Mouse (Mus musculus) hindbrain, postnatal 0 days (tissue): ENCODE data around the gene Cttn. TPM values are rescaled to one million over a fixed set of nuclear protein-coding genes. Genes with fewer than 3 reads are reported as not detected.
A peak's percentile ranks its signal among the peaks of the same experiment; 100 is the strongest.

Experiments used
- ATAC-seq: fragments of 200-750 bp; cut with Nextera tagmentation; 2 replicates; pipeline ENCODE4 v1.8.0; 2017; ENCODE audit warnings: mild to moderate bottlenecking, moderate TSS enrichment, moderate library complexity
- DNase-seq: peaks from one replicate; pipeline ENCODE4 v3.0.0-alpha.2; 2015; ENCODE audit warnings: low spot score
- H3K27ac ChIP-seq: fragments of 300-500 bp; sonication (generic); 2 replicates; pipeline ENCODE4 v1.5.1; 2014; ENCODE audit warnings: mild to moderate bottlenecking
- H3K27me3 ChIP-seq: fragments of 300-500 bp; sonication (generic); 2 replicates; pipeline ENCODE4 v1.6.1; 2014; ENCODE audit warnings: low read length, mixed read lengths; ENCODE audit not compliant: insufficient read depth
- H3K36me3 ChIP-seq: fragments of 300-500 bp; sonication (generic); 2 replicates; pipeline ENCODE4 v1.6.1; 2014; ENCODE audit warnings: low read length, mixed read lengths; ENCODE audit not compliant: insufficient read depth
- H3K4me1 ChIP-seq: fragments of 300-500 bp; sonication (generic); 2 replicates; pipeline ENCODE4 v1.6.1; 2014; ENCODE audit warnings: antibody characterized with exemption, low read length, mixed read lengths; ENCODE audit not compliant: insufficient read depth
- H3K4me2 ChIP-seq: fragments of 300-500 bp; sonication (generic); 2 replicates; pipeline ENCODE4 v1.6.1; 2014; ENCODE audit warnings: low read depth, mild to moderate bottlenecking, low read length, moderate library complexity, mixed read lengths
- H3K4me3 ChIP-seq: fragments of 300-500 bp; sonication (generic); 2 replicates; pipeline ENCODE4 v1.5.1; 2014; ENCODE audit warnings: low read length
- H3K9ac ChIP-seq: fragments of 300-500 bp; sonication (generic); replicated peaks from 2 replicates; pipeline ENCODE4 v1.6.1; 2014; ENCODE audit warnings: mild to moderate bottlenecking, low read length, moderate library complexity, mixed read lengths
- H3K9me3 ChIP-seq: fragments of 300-500 bp; sonication (generic); 2 replicates; pipeline ENCODE4 v1.6.1; 2016; ENCODE audit warnings: low read length, mixed read lengths
- CTCF ChIP-seq: IDR thresholded peaks from 2 replicates; pipeline ENCODE4 v1.5.1; 2016; ENCODE audit warnings: antibody characterized with exemption, control low read depth, low read depth
- WGBS: fragments of 180-500 bp; shearing (Covaris S2); extraction: QIAGEN DNeasy Blood & Tissue Kit; methylation state at CpG from one replicate; pipeline ENCODE4 v1.1.7; 2014; 5-methylcytosine and 5-hydroxymethylcytosine counted together
- polyA plus RNA-seq: library from polyadenylated mRNA; unstranded; fragments of >200 nt; fragmentation: Nextera tagmentation; extraction: Ambion mirVana; gene quantifications from 2 replicates; pipeline ENCODE4 v1.2.1, GENCODE M21; 2015
- total RNA-seq: library from RNA; depleted of rRNA; stranded (reverse); fragments of >200 nt; gene quantifications from 2 replicates; pipeline ENCODE4 v1.2.3, GENCODE M21; 2014

Cttn gene
- total and polyA plus RNA-seq, 2 experiments from 2014 or later, result 120 to 157 TPM

DNA sequence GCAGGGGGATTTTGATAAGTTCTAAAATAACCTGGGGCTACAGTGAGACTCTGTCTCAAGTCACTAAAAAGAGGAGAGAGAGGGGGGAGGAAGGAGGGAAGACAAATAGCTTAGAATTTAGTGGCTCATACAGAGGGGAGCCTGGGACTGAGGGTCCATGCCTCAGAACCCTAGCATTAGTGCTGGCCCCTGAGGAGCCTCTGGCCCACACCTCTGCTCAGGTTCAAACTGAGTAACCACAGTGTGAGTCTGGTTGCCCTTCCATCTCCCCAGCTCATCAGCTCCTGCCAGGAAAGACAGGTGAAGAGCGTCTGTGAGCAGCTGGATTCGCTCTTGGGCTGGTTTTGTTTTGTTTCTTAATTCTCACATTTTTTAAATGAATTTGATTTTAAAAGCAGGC, 53.6 kb downstream of the Cttn start:
- H3K4me1 ChIP-seq, result peaks cover 24% of the 10 kb centered on the region
- peak overlapping the region; percentile 67 for H3K27ac ChIP-seq
- WGBS, result 27% methylated on average over 2 of the region's 2 CpGs
- DNase-seq, result no peak
- H3K9ac ChIP-seq, result no peak overlapping the region; the same call in 1 of the 2 replicates
- H3K9me3 ChIP-seq, result no peaks in the 10 kb centered on the region
- H3K4me3 ChIP-seq, result no peak overlapping the region
- H3K27me3 ChIP-seq, result no peaks in the 10 kb centered on the region
- 0 out of 2 replicates have a peak, but pooled peaks have one; percentile 28 for ATAC-seq
- TF ChIP-seq CTCF, result no peak
- H3K36me3 ChIP-seq, result no peaks in the 10 kb centered on the region
- peak overlapping the region; percentile 38 for H3K4me2 ChIP-seq

DNA sequence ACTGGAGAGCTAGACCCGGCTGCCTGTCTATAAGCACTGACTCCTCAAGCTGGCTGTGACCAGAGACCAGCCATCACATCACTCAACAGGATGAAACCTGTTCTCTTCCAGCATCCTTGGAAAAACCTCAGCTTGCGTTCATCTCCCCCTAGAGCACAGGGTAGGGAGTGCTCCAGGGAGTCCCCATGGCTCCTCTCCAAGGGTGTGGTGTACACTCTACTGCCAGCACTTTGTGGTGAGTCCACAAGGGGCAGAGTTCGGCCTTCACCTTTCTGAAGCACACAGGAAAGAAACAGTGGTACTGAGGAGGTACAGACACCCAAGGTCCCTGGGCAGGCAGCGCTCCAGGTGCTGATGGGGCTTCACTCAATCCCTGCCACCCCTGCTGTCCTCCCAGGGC, 55.0 kb downstream of the Cttn start:
- Histone ChIP-seq H3K36me3 (no peaks in the 10 kb centered on the region; the same call in 1 of the 2 replicates), H3K4me2 (no peak overlapping the region), H3K4me1 (peaks cover 24% of the 10 kb centered on the region), H3K4me3 (no peak overlapping the region), H3K27me3 (no peaks in the 10 kb centered on the region), H3K9ac (no peak overlapping the region), H3K9me3 (no peaks in the 10 kb centered on the region), H3K27ac (no peak overlapping the region)
- peak; percentile 54 for TF ChIP-seq CTCF
- WGBS, result 89% methylated on average over 4 of the region's 4 CpGs
- DNase-seq (peak; percentile 40), ATAC-seq (0 out of 2 replicates have a peak, but pooled peaks have one; percentile 15)

GRCm38 (mm10) chr7:144414632-144415031, 56.2 kb downstream of the Cttn start:
- H3K36me3 ChIP-seq, result no peaks in the 10 kb centered on the region; the same call in 1 of the 2 replicates
- ATAC-seq (no peak), DNase-seq (no peak)
- H3K4me1 ChIP-seq, result peaks cover 24% of the 10 kb centered on the region
- WGBS, result 76% methylated on average over 5 of the region's 5 CpGs
- H3K9me3 ChIP-seq, result no peaks in the 10 kb centered on the region
- H3K4me3 ChIP-seq, result no peak overlapping the region
- no peaks in the 10 kb centered on the region for H3K27me3 ChIP-seq
- no peak overlapping the region for H3K9ac ChIP-seq
- TF ChIP-seq CTCF, result peak; percentile 42
- no peak overlapping the region for H3K4me2 ChIP-seq
- H3K27ac ChIP-seq, result no peak overlapping the region

GRCm38 (mm10) chr7:144411967-144412906, 58.6 kb downstream of the Cttn start:
- no peak for TF ChIP-seq CTCF
- Histone ChIP-seq H3K4me1 (peaks cover 7% of the 10 kb centered on the region; the same call in 1 of the 2 replicates), H3K27me3 (no peaks in the 10 kb centered on the region), H3K36me3 (no peaks in the 10 kb centered on the region; the same call in 1 of the 2 replicates), H3K4me3 (no peak overlapping the region), H3K9ac (no peak overlapping the region), H3K4me2 (no peak overlapping the region), H3K9me3 (no peaks in the 10 kb centered on the region), H3K27ac (peak overlapping the region; percentile 45; the same call in 1 of the 2 replicates)
- WGBS, result 36% methylated on average over 22 of the region's 22 CpGs
- no peak for ATAC-seq
- DNase-seq, result peak; percentile 73

DNA sequence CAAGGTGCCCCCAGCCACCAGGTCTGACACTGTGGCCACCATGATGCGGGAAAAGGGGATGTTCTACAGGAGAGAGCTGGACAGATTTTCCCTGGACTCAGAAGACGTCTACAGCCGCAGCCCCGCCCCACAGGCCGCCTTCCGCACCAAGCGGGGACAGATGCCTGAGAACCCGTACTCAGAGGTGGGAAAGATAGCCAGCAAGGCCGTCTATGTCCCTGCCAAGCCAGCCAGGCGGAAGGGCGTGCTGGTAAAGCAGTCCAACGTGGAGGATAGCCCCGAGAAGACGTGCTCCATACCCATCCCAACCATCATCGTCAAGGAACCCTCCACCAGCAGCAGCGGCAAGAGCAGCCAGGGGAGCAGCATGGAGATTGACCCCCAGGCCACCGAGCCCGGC, 61.1 kb downstream of the Cttn start:
- Histone ChIP-seq H3K4me1 (no peaks in the 10 kb centered on the region), H3K36me3 (no peaks in the 10 kb centered on the region; the same call in 1 of the 2 replicates), H3K9ac (no peak overlapping the region), H3K4me2 (no peak overlapping the region), H3K27me3 (no peaks in the 10 kb centered on the region), H3K27ac (no peak overlapping the region), H3K9me3 (no peaks in the 10 kb centered on the region), H3K4me3 (no peak overlapping the region)
- TF ChIP-seq CTCF, result no peak
- ATAC-seq, result no peak
- no peak for DNase-seq
- 74% methylated on average over 18 of the region's 18 CpGs for WGBS

- Histone ChIP-seq H3K27me3 (no peaks in the 10 kb centered on the region), H3K36me3 (no peaks in the 10 kb centered on the region; the same call in 1 of the 2 replicates), H3K4me3 (no peak overlapping the region), H3K4me2 (no peak overlapping the region), H3K9ac (no peak overlapping the region), H3K27ac (no peak overlapping the region), H3K9me3 (no peaks in the 10 kb centered on the region), H3K4me1 (no peaks in the 10 kb centered on the region)
- no peak for TF ChIP-seq CTCF
- ATAC-seq (peak; percentile 57), DNase-seq (peak; percentile 57)
- WGBS, result 47% methylated on average over 2 of the region's 2 CpGs
Observed at GRCm38 (mm10) chr7:144408464-144409000, 62.3 kb downstream of the Cttn start.

DNA sequence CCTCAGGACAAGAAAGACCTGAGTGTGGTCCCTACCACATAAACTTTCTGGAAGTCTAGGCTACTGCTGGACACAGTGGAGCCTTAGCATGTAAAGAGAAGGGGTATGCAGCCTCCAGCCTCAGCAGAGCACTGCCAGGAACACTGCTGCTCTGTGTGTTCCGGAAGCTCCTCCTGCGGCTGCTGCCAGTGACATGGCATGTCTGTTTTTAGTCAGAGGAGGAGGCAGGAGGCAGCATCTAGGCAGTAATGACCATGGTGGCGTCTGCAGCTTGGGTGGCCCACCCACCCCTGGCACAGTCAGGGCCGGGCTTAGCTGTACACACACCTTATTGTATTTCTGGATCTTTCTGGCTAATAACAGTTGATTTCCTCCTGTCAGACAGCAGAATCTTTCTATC, 63.1 kb downstream of the Cttn start:
- ATAC-seq, result no peak
- Histone ChIP-seq H3K4me3 (no peak overlapping the region), H3K4me2 (no peak overlapping the region), H3K36me3 (no peaks in the 10 kb centered on the region; the same call in 1 of the 2 replicates), H3K4me1 (no peaks in the 10 kb centered on the region), H3K27me3 (no peaks in the 10 kb centered on the region), H3K9ac (no peak overlapping the region), H3K9me3 (no peaks in the 10 kb centered on the region), H3K27ac (no peak overlapping the region)
- DNase-seq, result peak; percentile 27
- no peak for TF ChIP-seq CTCF
- WGBS, result 53% methylated on average over 4 of the region's 4 CpGs
